Mouse (Mus musculus): Measurements from ENCODE around the gene Mettl13. TPM values are rescaled to one million over a fixed set of nuclear protein-coding genes. Genes with fewer than 3 reads are reported as not detected.

Gene Mettl13
- polyA plus RNA-seq, 2 experiments: 4.2 to 4.9 TPM

DNA sequence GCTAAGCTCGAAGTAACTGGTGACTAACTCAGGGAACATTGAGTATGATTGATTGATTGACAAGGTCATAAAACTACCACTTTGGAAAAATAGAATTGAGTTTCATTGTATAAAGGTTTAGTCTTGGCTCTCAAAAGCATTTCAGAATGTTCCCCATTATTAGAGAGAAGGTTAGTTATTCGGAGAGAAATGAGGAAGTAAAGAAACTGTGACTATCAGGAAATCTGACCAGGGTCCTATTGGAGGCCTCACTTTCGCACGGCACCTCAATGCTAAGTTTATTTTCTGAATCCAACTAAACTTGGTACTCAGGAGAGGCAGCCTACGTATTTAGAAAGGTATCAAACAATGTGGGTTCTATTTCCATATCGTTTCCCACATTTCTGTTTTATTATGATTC, 42.7 kb downstream of the Mettl13 start:
- Histone ChIP-seq H3K4me3 (ENCODE audit: insufficient read depth in 1 of 2, low read depth in 2 of 2, low read length in 2 of 2) (no peak overlapping the region), H3K27me3 (ENCODE audit: control insufficient read depth, insufficient read depth, low read length) (no peaks in the 10 kb centered on the region), H3K27ac (no peak overlapping the region), H3K4me1 (replicated peaks; ENCODE audit: control insufficient read depth in 2 of 2, insufficient read depth in 2 of 2, low read length in 1 of 2) (peaks cover 0 to 7% of the 10 kb centered on the region in 2 experiments; a peak in 2 of 4 replicates), H3K36me3 (replicated peaks; ENCODE audit: control insufficient read depth, insufficient read depth, low read depth) (no peaks in the 10 kb centered on the region), H3K4me2 (ENCODE audit: low read depth) (no peak overlapping the region), H3K9ac (replicated peaks) (no peak overlapping the region), H3K9me3 (ENCODE audit: control insufficient read depth, low read length) (no peaks in the 10 kb centered on the region)
- ATAC-seq (ENCODE audit: insufficient read depth): no peak
- WGBS (ENCODE audit: insufficient replicate concordance): 39% methylated on average over 6 of the region's 6 CpGs
- no peak for TF ChIP-seq EP300 (IDR thresholded peaks at IDR 0.05; ENCODE audit: low read depth)
- DNase-seq (ENCODE audit: low read depth in 3 of 3, low spot score in 3 of 3): no peak

Other genes with a start within 250 kb of the Mettl13 start
- gene Dnm3, start 70.5 kb downstream of the Mettl13 start, polyA plus RNA-seq (2012; rRNA removed): 0.61 and 0.65 TPM in 2 replicates
- 0.90 and 0.96 TPM in 2 replicates for gene Dnm3, start 70.5 kb downstream of the Mettl13 start, polyA plus RNA-seq (2014; fragmentation: Nextera tagmentation; extraction: Ambion mirVana)
- 3.4 and 5.6 TPM in 2 replicates for gene Vamp4, start 22.0 kb upstream of the Mettl13 start, polyA plus RNA-seq (2012; rRNA removed)
- 13.5 TPM in 2 replicates for gene Vamp4, start 22.0 kb upstream of the Mettl13 start, polyA plus RNA-seq (2014; fragmentation: Nextera tagmentation; extraction: Ambion mirVana)
- 0.01 TPM in 1 of 2 replicates, not detected in the other for gene Myoc, start 90.6 kb upstream of the Mettl13 start, polyA plus RNA-seq (2012; rRNA removed)
- gene Myoc, start 90.6 kb upstream of the Mettl13 start, polyA plus RNA-seq (2014; fragmentation: Nextera tagmentation; extraction: Ambion mirVana): not detected in 2 replicates
- gene Myocos, start 109.7 kb upstream of the Mettl13 start, polyA plus RNA-seq (2012; rRNA removed): not detected in 2 replicates
- gene Myocos, start 109.7 kb upstream of the Mettl13 start, polyA plus RNA-seq (2014; fragmentation: Nextera tagmentation; extraction: Ambion mirVana): not detected in 2 replicates
- 10.6 and 12.9 TPM in 2 replicates for gene Prrc2c, start 192.0 kb upstream of the Mettl13 start, polyA plus RNA-seq (2012; rRNA removed)
- 34.3 and 34.8 TPM in 2 replicates for gene Prrc2c, start 192.0 kb upstream of the Mettl13 start, polyA plus RNA-seq (2014; fragmentation: Nextera tagmentation; extraction: Ambion mirVana)